9 mouse cellular contexts compared by ENCODE assay signal in the genomic region with DNA sequence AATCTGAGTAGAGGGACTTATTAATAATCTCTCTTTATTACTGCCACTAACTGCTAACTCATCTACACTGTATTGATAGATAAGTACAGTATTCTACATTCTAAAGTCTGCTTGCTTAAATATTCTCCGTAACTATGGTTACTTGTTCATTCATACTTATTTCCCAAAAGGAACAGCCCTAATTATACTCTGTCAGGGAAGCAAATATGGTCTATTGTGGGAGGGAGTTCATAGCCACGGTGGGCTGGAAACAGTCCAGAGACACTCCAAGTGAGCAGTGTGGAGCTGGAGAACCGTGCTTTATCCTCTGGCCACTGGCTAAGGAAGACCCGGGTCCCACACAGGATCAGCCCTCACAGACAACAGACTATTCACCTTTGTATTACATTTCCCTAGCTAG. TPM values are rescaled to one million over a fixed set of nuclear protein-coding genes. Genes with fewer than 3 reads are reported as not detected.
DNase-seq lines count a peak whose midpoint lies in the region; ATAC-seq and TF ChIP-seq lines count a peak whose summit lies in the region.
"Had no signal": no experiment of that assay in that cellular context is flagged by ENCODE, and none has a peak within 500 bp of the region (broad histone marks: within the 10 kb centered on the region; RNA-seq: fewer than 3 reads in every experiment).

No protein-coding gene starts in this region.

- H3K9me3 ChIP-seq in heart, postnatal 0 days (replicated peaks; ENCODE audit: control insufficient read depth, low read length): no peaks in the 10 kb centered on the region
- H3K9me3 ChIP-seq in liver, postnatal 0 days (ENCODE audit: low read length): no peaks in the 10 kb centered on the region
- no peaks in the 10 kb centered on the region for H3K9me3 ChIP-seq in liver, embryonic 11.5 days (ENCODE audit: control insufficient read depth, low read length)
- no peaks in the 10 kb centered on the region for H3K9me3 ChIP-seq in hindbrain, postnatal 0 days (ENCODE audit: low read length)

- no peak for TF ChIP-seq CTCF in heart, postnatal 0 days (IDR thresholded peaks at IDR 0.05; ENCODE audit: low read depth)
- TF ChIP-seq CTCF in liver, postnatal 0 days (IDR thresholded peaks at IDR 0.05; ENCODE audit: low read depth): no peak
- TF ChIP-seq CTCF in hindbrain, postnatal 0 days (IDR thresholded peaks at IDR 0.05; ENCODE audit: low read depth): no peak

- peak overlapping the region; percentile 41; the same call in 1 of the 2 replicates for H3K27ac ChIP-seq in heart, postnatal 0 days (ENCODE audit: low read depth)
- 0 out of 2 replicates have a peak overlapping the region, but pooled peaks have one; percentile 41 for H3K27ac ChIP-seq in liver, postnatal 0 days (ENCODE audit: low read depth)
- no peak overlapping the region for H3K27ac ChIP-seq in liver, embryonic 11.5 days (ENCODE audit: low read depth, low read length)
- H3K27ac ChIP-seq in hindbrain, postnatal 0 days: no peak overlapping the region

- H3K4me2 ChIP-seq in heart, postnatal 0 days (ENCODE audit: low read depth, low read length): no peak overlapping the region
- H3K4me2 ChIP-seq in liver, postnatal 0 days (ENCODE audit: low read depth, low read length): no peak overlapping the region
- H3K4me2 ChIP-seq in liver, embryonic 11.5 days: no peak overlapping the region
- no peak overlapping the region for H3K4me2 ChIP-seq in hindbrain, postnatal 0 days (ENCODE audit: low read depth, low read length)

- TF ChIP-seq EP300 in heart, postnatal 0 days (IDR thresholded peaks at IDR 0.05; ENCODE audit: low read depth): no peak
- TF ChIP-seq EP300 in liver, postnatal 0 days (IDR thresholded peaks at IDR 0.05; ENCODE audit: low read depth): no peak

- H3K9ac ChIP-seq in heart, postnatal 0 days (replicated peaks; ENCODE audit: low read depth, low read length): no peak overlapping the region
- H3K9ac ChIP-seq in liver, postnatal 0 days (replicated peaks): no peak overlapping the region
- H3K9ac ChIP-seq in liver, embryonic 11.5 days (ENCODE audit: low read depth, low read length): no peak overlapping the region
- H3K9ac ChIP-seq in hindbrain, postnatal 0 days (replicated peaks; ENCODE audit: low read length): no peak overlapping the region

- WGBS in heart, postnatal 0 days: 33% methylated on average over 4 of the region's 4 CpGs
- 43% methylated on average over 4 of the region's 4 CpGs for WGBS in liver, postnatal 0 days (ENCODE audit: insufficient replicate concordance)
- WGBS in liver, embryonic 11.5 days: 68% methylated on average over 4 of the region's 4 CpGs
- 33% methylated on average over 4 of the region's 4 CpGs for WGBS in hindbrain, postnatal 0 days

- ATAC-seq in heart, postnatal 0 days (ENCODE audit: insufficient read depth, low read depth): no peak
- no peak for ATAC-seq in liver, postnatal 0 days
- ATAC-seq in liver, embryonic 11.5 days (replicated peaks; ENCODE audit: low FRiP score): no peak
- peak; percentile 38 for ATAC-seq in common myeloid progenitor, adult 5-6 weeks (replicated peaks; ENCODE audit: low read depth, poor library complexity, severe bottlenecking)
- peak; percentile 64 for ATAC-seq in hindbrain, postnatal 0 days

- no peak for DNase-seq in heart, postnatal 0 days (ENCODE audit: low spot score)
- no peak for DNase-seq in heart, postnatal 10 days
- no peak for DNase-seq in liver, postnatal 0 days
- no peak for DNase-seq in liver, embryonic 11.5 days (ENCODE audit: low spot score)
- peak; percentile 47 for DNase-seq in hindbrain, postnatal 0 days (ENCODE audit: low spot score)
- DNase-seq in Muller cell, postnatal 12 days (ENCODE audit: inconsistent ontology term): no peak
- DNase-seq in urinary bladder, adult 2 months (ENCODE audit: low spot score): no peak
- DNase-seq: embryo, embryonic 11 days had no signal

- no peaks in the 10 kb centered on the region for H3K27me3 ChIP-seq in heart, postnatal 0 days (ENCODE audit: control insufficient read depth, insufficient read depth, low read length)
- no peaks in the 10 kb centered on the region for H3K27me3 ChIP-seq in liver, postnatal 0 days (ENCODE audit: insufficient read depth, low read length)
- no peaks in the 10 kb centered on the region for H3K27me3 ChIP-seq in liver, embryonic 11.5 days (replicated peaks; ENCODE audit: control insufficient read depth, insufficient read depth, low read length)
- no peaks in the 10 kb centered on the region for H3K27me3 ChIP-seq in hindbrain, postnatal 0 days (ENCODE audit: insufficient read depth, low read length)

- H3K4me3 ChIP-seq in heart, postnatal 0 days (ENCODE audit: low read depth, low read length): no peak overlapping the region
- H3K4me3 ChIP-seq in liver, postnatal 0 days (ENCODE audit: low read depth, low read length): no peak overlapping the region
- H3K4me3 ChIP-seq in liver, embryonic 11.5 days (ENCODE audit: low read depth, low read length): no peak overlapping the region
- H3K4me3 ChIP-seq in hindbrain, postnatal 0 days (ENCODE audit: low read length): no peak overlapping the region

- intact Hi-C loops in heart, postnatal 10 days (cut with DNase I): loop anchor here (5.0 kb wide), 1 partner anchor 52 kb away; no protein-coding TSS in a partner anchor

- peaks cover 6% of the 10 kb centered on the region; the same call in 1 of the 2 replicates for H3K4me1 ChIP-seq in heart, postnatal 0 days (ENCODE audit: control insufficient read depth, insufficient read depth)
- H3K4me1 ChIP-seq in liver, postnatal 0 days (ENCODE audit: insufficient read depth): peaks cover 3% of the 10 kb centered on the region; the same call in 1 of the 2 replicates
- H3K4me1 ChIP-seq in liver, embryonic 11.5 days (replicated peaks; ENCODE audit: control insufficient read depth, insufficient read depth, low read length): no peaks in the 10 kb centered on the region
- no peaks in the 10 kb centered on the region for H3K4me1 ChIP-seq in hindbrain, postnatal 0 days (ENCODE audit: insufficient read depth, low read length)

- H3K36me3 ChIP-seq in heart, postnatal 0 days (replicated peaks; ENCODE audit: control insufficient read depth, insufficient read depth, low read length): peaks cover 52% of the 10 kb centered on the region
- H3K36me3 ChIP-seq in liver, postnatal 0 days (replicated peaks; ENCODE audit: insufficient read depth, low read length): peaks cover 26% of the 10 kb centered on the region
- peaks cover 9% of the 10 kb centered on the region for H3K36me3 ChIP-seq in liver, embryonic 11.5 days (ENCODE audit: control insufficient read depth, insufficient read depth, low read length)
- H3K36me3 ChIP-seq in hindbrain, postnatal 0 days (ENCODE audit: insufficient read depth, low read length): peaks cover 43% of the 10 kb centered on the region

RNA-seq across cellular contexts. Expression of a gene that starts 38.9 kb away (rescaled TPM):
- 0.77 TPM in 1 of 2 replicates, not detected in the other for total RNA-seq in heart, postnatal 0 days (2014; rRNA removed; ENCODE audit: low replicate concordance)
- 0.60 and 0.94 TPM in 2 replicates for polyA plus RNA-seq in heart, postnatal 0 days (2015; fragmentation: Nextera tagmentation; extraction: Ambion mirVana)
- total RNA-seq in heart, postnatal 10 days (2021): 1 to 10 TPM in 1 of 2 experiments, under 1 TPM in 1; 0.87 to 1.1 TPM
- polyA plus RNA-seq in liver, postnatal 0 days (2015; fragmentation: Nextera tagmentation; extraction: Ambion mirVana): 0.24 and 0.27 TPM in 2 replicates
- polyA plus RNA-seq in liver, embryonic 11.5 days (2014; fragmentation: Nextera tagmentation; extraction: Ambion mirVana): 0.44 and 0.51 TPM in 2 replicates
- 10.3 and 10.4 TPM in 2 replicates for total RNA-seq in common myeloid progenitor, adult 5-6 weeks (2017)
- total RNA-seq in hindbrain, postnatal 0 days (2014; rRNA removed): 1.1 and 2.0 TPM in 2 replicates
- 0.15 and 0.16 TPM in 2 replicates for polyA plus RNA-seq in hindbrain, postnatal 0 days (2015; fragmentation: Nextera tagmentation; extraction: Ambion mirVana)
- 9.7 and 13.3 TPM in 2 replicates for polyA plus RNA-seq in urinary bladder, adult 2 months (2012; rRNA removed)

Comparison
In these comparisons a context has a peak if more than half of its experiments do, and no peak if none do; other contexts are left out.
1. H3K27ac ChIP-seq: peak in heart, postnatal 0 days (single experiment) and liver, postnatal 0 days (single experiment); none in liver, embryonic 11.5 days (single experiment) and hindbrain, postnatal 0 days (single experiment).
2. ATAC-seq: peak in common myeloid progenitor, adult 5-6 weeks (single experiment) and hindbrain, postnatal 0 days (single experiment); none in heart, postnatal 0 days (single experiment), liver, postnatal 0 days (single experiment) and liver, embryonic 11.5 days (single experiment).